Comparison of ENCODE assay signal across 22 mouse cellular contexts in the genomic region with DNA sequence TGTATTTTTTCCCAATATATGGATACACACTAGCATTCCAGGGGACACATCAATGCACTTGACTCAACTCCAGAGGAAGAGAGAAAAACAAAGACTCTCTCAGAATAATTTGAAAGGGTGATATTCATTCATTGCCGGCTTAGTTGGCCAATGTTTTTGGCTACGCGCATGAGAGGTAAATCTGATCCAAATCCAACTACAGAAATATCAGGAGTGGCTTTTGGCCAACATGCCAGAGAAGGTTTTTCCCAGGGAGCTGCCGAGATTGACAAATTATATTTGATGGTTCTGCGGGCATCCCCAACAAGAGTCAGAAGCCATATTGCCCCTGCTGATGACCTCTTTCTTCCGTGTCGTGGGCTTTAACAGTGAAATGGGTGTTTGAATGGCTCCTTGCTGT.
DNase-seq lines count a peak whose midpoint lies in the region; ATAC-seq and TF ChIP-seq lines count a peak whose summit lies in the region.
"Had no signal": no experiment of that assay in that cellular context is flagged by ENCODE, and none has a peak within 500 bp of the region (broad histone marks: within the 10 kb centered on the region; RNA-seq: fewer than 3 reads in every experiment).

No protein-coding gene starts in this region.

- no peak overlapping the region for H3K27ac ChIP-seq in cerebellum, adult 2 months (ENCODE audit: insufficient read depth, low read length)
- H3K27ac ChIP-seq in embryonic facial prominence, embryonic 14.5 days (replicated peaks; ENCODE audit: low read depth, low read length), result no peak overlapping the region
- H3K27ac ChIP-seq in embryonic facial prominence, embryonic 10.5 days (replicated peaks), result no peak overlapping the region
- H3K27ac ChIP-seq: embryonic facial prominence, embryonic 12.5 days; embryonic facial prominence, embryonic 15.5 days; forebrain, embryonic 13.5 days had no signal

- no peaks in the 10 kb centered on the region for H3K9me3 ChIP-seq in embryonic facial prominence, embryonic 14.5 days (ENCODE audit: control insufficient read depth, low read length)
- H3K9me3 ChIP-seq in embryonic facial prominence, embryonic 10.5 days, result no peaks in the 10 kb centered on the region
- H3K9me3 ChIP-seq: embryonic facial prominence, embryonic 12.5 days; embryonic facial prominence, embryonic 15.5 days; forebrain, embryonic 13.5 days had no signal

- no peak overlapping the region for H3K4me3 ChIP-seq in cerebellum, adult 2 months (replicated peaks; ENCODE audit: insufficient read depth, low read depth, low read length)
- H3K4me3 ChIP-seq in embryonic facial prominence, embryonic 14.5 days (ENCODE audit: low read depth, low read length), result no peak overlapping the region
- H3K4me3 ChIP-seq in embryonic facial prominence, embryonic 10.5 days, result no peak overlapping the region
- H3K4me3 ChIP-seq: embryonic facial prominence, embryonic 12.5 days; embryonic facial prominence, embryonic 15.5 days; erythroblast, embryonic 14.5 days; forebrain, embryonic 13.5 days had no signal

- H3K4me2 ChIP-seq in embryonic facial prominence, embryonic 14.5 days (ENCODE audit: low read depth, low read length), result no peak overlapping the region
- H3K4me2 ChIP-seq: embryonic facial prominence, embryonic 12.5 days; embryonic facial prominence, embryonic 15.5 days; forebrain, embryonic 13.5 days had no signal

- WGBS in cerebellum, adult 2 months, result 8% methylated on average over 7 of the region's 7 CpGs
- WGBS in embryonic facial prominence, embryonic 14.5 days, result 78% methylated on average over 7 of the region's 7 CpGs
- 91% methylated on average over 7 of the region's 7 CpGs for WGBS in embryonic facial prominence, embryonic 10.5 days

- TF ChIP-seq POLR2A in cerebellum, adult 2 months (IDR thresholded peaks at IDR 0.05; ENCODE audit: borderline replicate concordance, insufficient read depth, low read length), result no peak
- TF ChIP-seq POLR2A in brain, embryonic 14.5 days (IDR thresholded peaks at IDR 0.05; ENCODE audit: borderline replicate concordance, extremely low read depth, insufficient read depth, insufficient read length, poor library complexity, severe bottlenecking), result no peak

- H3K4me1 ChIP-seq in cerebellum, adult 2 months (ENCODE audit: control insufficient read depth, insufficient read depth, low read length), result no peaks in the 10 kb centered on the region
- H3K4me1 ChIP-seq in embryonic facial prominence, embryonic 14.5 days (ENCODE audit: control insufficient read depth, insufficient read depth, low read length), result no peaks in the 10 kb centered on the region
- H3K4me1 ChIP-seq in embryonic facial prominence, embryonic 10.5 days, result no peaks in the 10 kb centered on the region
- H3K4me1 ChIP-seq: embryonic facial prominence, embryonic 12.5 days; embryonic facial prominence, embryonic 15.5 days had no signal

- H3K9ac ChIP-seq in embryonic facial prominence, embryonic 14.5 days (ENCODE audit: low read depth, low read length), result no peak overlapping the region
- H3K9ac ChIP-seq: embryonic facial prominence, embryonic 12.5 days; embryonic facial prominence, embryonic 15.5 days; forebrain, embryonic 13.5 days had no signal

- no peak for TF ChIP-seq CTCF in cerebellum, adult 2 months (IDR thresholded peaks at IDR 0.05; ENCODE audit: borderline replicate concordance, insufficient read depth, low read depth, low read length)
- TF ChIP-seq CTCF in brain, embryonic 14.5 days (IDR thresholded peaks at IDR 0.05; ENCODE audit: borderline replicate concordance, extremely low read depth, insufficient read depth, insufficient read length), result no peak

- no peak for ATAC-seq in embryonic facial prominence, embryonic 14.5 days (ENCODE audit: low read depth)
- ATAC-seq in monocyte, adult 5-6 weeks (replicated peaks; ENCODE audit: insufficient number of reproducible peaks, low FRiP score, low TSS enrichment, poor library complexity, severe bottlenecking), result no peak
- ATAC-seq: activated CD4-positive, CD25-positive, alpha-beta regulatory T cell, adult 4 months; forebrain, embryonic 13.5 days; forebrain, embryonic 16.5 days; Patski had no signal

- no peaks in the 10 kb centered on the region for H3K27me3 ChIP-seq in cerebellum, adult 2 months (ENCODE audit: control insufficient read depth, insufficient read depth, low read length)
- H3K27me3 ChIP-seq in embryonic facial prominence, embryonic 14.5 days (replicated peaks; ENCODE audit: control insufficient read depth, insufficient read depth, low read length), result no peaks in the 10 kb centered on the region
- no peaks in the 10 kb centered on the region for H3K27me3 ChIP-seq in embryonic facial prominence, embryonic 10.5 days (replicated peaks; ENCODE audit: low read depth, poor library complexity, severe bottlenecking)
- H3K27me3 ChIP-seq: embryonic facial prominence, embryonic 12.5 days; embryonic facial prominence, embryonic 15.5 days; forebrain, embryonic 13.5 days had no signal

- peak; percentile 17 to 58 for DNase-seq in cerebellum, postnatal 14 days
- DNase-seq in cerebellum, adult 2 months, result no peak
- DNase-seq in embryonic facial prominence, embryonic 14.5 days (ENCODE audit: low spot score), result peak; percentile 7
- DNase-seq in embryonic facial prominence, embryonic 10.5 days (ENCODE audit: low spot score), result no peak
- DNase-seq in Muller cell, postnatal 12 days (ENCODE audit: inconsistent ontology term), result peak; percentile 73
- peak; percentile 32 for DNase-seq in brain, embryonic 14.5 days (ENCODE audit: low read depth)
- no peak for DNase-seq in gastrocnemius, postnatal 10 days
- DNase-seq: adrenal gland, adult 8-10 months; adrenal gland, postnatal 14 days; adrenal gland, postnatal 36 days; cerebellum, adult 11-12 months; cerebellum, adult 8-10 months; cerebellum, adult 9-11 months; embryo, embryonic 11 days had no signal

- H3K36me3 ChIP-seq in embryonic facial prominence, embryonic 14.5 days (ENCODE audit: control insufficient read depth, insufficient read depth, low read length), result no peaks in the 10 kb centered on the region
- H3K36me3 ChIP-seq in embryonic facial prominence, embryonic 10.5 days (replicated peaks), result no peaks in the 10 kb centered on the region
- H3K36me3 ChIP-seq: embryonic facial prominence, embryonic 12.5 days; embryonic facial prominence, embryonic 15.5 days had no signal

Comparison
In these comparisons a context has a peak if more than half of its experiments do, and no peak if none do; other contexts are left out.
1. DNase-seq: peak in cerebellum, postnatal 14 days (2 of 2), embryonic facial prominence, embryonic 14.5 days (single experiment), Muller cell, postnatal 12 days (single experiment) and brain, embryonic 14.5 days (single experiment); none in cerebellum, adult 2 months (0 of 2), embryonic facial prominence, embryonic 10.5 days (single experiment) and gastrocnemius, postnatal 10 days (single experiment).